Mouse (Mus musculus) adrenal gland, postnatal 10 days (tissue): ENCODE results near the gene Pelo. TPM values are rescaled to one million over a fixed set of nuclear protein-coding genes. Genes with fewer than 3 reads are reported as not detected.
A peak's percentile ranks its signal among the peaks of the same experiment; 100 is the strongest.

Source experiments
- DNase-seq: peaks from one replicate; pipeline ENCODE4 v3.0.0; 2021; ENCODE audit warnings: mixed read lengths
- total RNA-seq, 2 experiments: library from RNA; stranded (reverse); gene quantifications; 2 replicates each; pipeline ENCODE4 v1.2.3; 2021

Pelo gene
- total RNA-seq, 2 experiments from 2014 or later, result 21.8 to 25.0 TPM

DNA sequence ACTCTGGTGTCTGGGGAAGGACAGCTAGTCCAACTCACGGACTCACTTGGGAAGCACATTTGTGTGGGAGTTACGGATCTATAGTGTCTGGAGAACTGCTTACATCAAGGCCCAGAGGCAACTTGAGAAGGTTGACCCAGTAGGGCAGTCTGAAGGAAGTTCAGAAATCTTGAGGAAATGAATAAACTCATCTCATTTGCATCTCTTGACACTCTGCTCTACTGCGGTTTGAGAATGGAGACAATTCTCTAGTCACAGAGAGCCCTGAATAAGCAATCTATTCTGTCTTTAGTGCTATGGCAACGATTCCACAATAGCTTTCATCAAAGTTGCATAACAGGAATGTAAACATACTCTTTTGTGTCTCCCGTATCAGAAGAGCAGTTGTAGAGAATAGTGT is 7.0 kb upstream of the Pelo start:
- DNase-seq, result no peak

DNA sequence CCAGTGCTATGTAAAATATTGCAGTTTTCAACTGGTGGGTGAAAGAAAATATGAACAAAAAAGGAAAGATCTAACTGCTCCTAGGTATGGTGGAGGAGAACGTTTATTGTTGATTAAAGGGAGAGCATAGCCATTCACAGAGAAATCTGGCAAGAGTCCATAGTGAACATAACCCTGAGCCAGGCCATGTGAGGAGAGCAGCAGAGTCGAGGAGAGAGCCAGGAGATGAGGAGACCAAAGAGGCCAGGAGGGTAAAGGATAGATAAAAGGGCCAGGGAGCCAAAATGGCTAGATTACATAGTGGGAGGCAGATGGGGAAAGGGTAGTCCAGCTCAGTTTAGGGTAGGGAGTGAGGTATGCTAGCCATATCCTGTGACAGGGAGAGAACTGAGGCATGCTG is 6.2 kb upstream of the Pelo start:
- DNase-seq, result peak; percentile 38

DNA sequence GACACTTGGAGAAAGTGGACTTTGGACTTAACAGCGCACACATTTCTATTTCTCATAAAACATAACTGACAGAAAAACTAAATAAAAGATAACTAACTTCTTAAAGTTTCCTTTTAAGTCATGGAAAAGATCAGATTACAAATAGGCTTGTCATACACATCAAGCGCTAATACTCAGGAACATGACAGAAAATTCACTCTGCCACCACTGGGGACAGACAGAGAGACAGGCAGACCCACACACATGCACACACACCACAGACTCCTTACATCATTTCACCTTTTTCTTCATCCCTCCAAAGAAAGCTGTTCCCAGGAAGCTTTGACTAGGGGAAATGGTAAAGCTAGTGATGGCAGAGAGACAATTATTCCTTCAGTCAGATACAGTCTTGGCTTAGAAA is 5.4 kb upstream of the Pelo start:
- no peak for DNase-seq

DNA sequence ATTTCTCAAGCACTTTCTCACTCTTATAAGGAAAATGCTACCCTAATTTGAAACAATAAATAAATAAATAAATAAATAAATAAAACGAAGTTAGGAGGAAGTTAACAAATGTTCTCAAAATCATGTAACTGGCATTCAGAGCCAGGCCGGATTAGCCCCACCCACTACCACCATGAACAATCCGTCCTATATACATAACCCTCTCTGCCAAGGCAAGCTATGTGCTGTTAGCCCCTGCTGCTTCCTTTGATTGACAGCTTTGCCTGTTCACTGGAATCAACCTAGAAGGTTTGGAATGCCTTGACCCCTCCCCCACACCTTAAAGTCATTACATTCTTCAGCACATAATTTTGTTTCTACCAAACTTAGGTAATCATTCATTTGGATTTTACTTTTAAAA is 1.5 kb upstream of the Pelo start:
- no peak for DNase-seq

DNA sequence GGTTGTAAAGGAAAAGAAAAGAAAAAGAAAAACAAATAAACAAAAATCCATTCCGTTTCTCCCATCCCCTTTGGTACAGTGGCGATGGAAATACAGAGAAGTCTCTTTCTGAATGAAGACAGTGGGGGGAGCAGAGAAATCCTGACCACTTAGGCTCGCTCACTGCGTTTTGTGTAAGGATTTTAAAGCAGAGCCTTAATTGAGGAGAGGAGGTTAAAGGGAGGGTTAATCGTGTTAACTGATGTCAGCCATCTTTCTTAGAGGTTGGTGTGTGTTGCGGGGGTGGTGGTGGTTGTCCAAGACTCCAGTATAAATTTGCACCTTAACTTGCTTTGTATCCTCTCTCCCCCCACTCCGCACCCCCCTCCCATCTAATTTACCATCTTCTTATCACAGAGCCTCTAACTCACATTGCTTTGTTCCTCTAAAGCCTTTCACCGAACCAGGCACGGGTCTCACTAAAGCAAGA is 1.0 kb upstream of the Pelo start:
- no peak for DNase-seq

DNA sequence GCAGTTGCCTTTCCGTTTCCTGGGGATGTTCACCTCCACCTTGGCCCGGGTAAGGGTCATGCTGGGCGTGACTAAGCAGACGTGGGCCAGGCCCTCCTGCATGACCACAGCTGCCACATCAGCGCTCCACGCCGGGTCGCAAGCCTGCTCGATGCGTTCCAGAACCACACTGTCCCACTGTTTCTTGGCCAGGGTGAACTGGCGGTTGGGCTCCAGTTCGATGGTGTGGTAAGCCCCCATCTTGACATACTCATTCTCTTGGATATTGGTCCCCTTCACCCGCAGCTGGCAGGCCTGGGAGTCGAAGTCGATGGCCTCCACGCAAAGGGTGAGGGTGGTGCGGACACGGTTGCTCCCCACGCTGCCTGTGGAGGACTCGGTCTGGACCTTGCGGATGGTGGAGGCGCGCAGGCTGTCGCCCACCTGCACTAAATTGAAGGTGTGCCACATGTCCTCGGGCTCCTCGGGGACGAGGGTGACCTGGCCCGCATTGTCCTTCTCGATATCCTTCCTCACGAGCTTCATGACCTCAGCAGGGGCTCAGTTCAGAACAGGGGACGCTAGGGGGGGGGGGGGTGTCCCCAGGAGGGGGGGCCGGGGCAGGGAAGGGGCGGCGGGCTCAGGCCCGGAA is 476 bp downstream of the Pelo start:
- DNase-seq, result peak; percentile 46

DNA sequence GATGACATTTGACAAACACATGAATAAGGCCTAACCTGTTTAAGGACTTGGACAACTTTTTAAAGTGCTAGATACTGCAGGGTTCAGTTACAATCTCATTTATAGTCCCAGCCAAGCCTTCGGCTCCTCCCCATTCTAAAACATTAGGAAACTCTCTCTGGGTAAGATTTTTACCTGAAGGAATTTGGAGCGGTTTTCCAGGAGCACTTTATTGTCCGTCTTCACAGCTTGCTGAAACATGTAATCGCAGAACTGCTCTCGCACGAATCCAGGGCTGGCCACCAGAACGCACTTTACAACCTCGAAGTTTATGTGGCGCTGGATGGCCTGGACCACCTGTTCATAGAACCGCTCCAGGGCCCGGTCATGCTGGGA is 979 bp downstream of the Pelo start:
- no peak for DNase-seq

DNA sequence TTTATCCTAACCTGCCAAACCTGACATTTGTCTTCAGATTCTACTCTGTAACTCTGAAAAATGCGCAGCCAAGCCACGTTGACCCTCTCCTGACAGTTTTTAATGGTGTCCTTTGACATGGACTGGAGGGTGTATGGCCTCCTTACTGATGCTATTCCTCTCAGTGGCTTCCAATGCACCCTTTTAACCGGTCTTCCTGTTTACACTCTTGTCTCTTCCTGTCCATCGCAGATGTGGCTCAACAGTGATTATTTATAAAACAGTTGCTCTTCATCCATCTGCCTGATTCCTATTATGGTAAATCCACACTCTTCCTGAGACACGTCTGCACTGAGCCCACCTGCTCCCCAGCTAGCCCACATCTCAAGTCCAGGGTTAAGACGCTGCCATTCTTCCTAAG is 4.0 kb downstream of the Pelo start:
- no peak for DNase-seq

DNA sequence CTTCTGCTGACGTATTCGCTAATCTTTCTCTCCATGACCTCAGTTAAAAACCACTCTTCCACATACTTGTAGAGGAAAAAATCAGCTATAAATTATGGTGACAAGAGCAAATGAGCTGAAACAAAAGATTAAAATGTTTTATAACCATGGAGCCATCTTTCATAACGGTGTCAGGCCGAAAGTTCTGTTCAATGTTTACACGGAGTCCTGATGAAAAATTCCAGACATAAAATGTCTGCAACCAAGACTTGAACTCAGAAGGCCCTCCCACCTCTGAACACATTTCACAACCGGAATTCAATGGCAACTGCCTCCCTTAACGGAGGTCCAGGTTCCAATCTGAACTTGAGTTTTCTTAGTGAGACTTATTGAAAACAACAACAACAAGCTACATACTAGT is 7.6 kb downstream of the Pelo start:
- DNase-seq, result no peak

DNA sequence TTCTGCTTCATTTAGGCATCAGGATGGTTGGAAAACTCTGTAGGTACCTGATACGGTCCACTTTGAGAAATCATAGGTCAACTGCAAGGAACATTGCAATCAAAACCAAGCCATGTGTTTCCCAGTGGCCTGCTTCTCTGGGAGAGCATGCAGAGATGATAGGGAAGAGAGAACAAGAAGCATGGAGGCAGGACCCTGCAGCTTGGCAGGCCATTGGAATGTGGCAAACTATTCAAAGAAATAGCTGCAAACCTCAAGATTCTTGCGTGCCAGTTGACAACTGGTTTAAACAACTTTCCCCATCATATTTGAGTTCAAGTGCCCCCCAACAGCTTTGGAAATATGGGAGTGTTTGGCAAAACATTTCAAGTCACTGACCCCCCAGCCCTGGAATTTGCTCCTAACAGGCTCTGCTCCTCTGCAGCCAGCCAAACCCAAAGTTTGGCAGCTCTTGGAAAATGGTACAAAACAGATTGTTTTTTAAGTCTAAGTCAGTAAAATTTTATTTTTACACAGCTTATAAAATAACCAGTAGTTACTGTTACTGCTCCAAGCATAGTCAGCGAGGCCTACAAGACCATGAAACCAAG is 9.9 kb downstream of the Pelo start:
- no peak for DNase-seq

DNA sequence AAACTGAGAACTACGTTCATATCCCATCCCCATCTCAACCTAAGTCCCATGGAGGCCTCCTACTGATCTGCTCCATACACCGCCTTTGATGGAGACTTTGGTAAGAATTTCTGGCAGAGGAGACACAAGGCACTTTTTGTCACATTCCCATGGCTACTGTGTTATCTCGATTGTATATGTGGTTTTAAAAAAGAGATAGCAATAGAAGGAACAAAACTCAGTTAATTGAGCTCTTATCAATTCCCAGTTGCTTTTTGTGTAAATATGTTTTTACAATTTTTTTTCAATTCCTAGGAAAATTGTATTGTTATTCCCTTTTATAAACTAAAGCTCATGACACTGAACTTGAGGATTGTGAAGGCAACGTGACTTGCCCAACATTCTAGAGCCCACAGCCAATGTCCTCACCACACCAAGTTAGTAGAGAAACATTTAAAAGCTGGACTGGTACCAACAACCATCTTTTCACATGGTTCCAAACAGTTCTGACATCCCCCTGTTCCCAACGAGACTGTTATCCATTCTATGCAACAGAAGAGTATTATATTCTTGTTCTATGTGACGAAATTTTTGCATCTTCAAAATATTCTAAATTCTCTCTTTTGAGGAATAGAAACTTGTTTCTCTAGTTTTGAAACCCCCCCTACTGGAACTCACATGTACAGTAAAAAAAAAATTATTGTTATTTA is 10.8 kb downstream of the Pelo start:
- DNase-seq, result no peak

DNA sequence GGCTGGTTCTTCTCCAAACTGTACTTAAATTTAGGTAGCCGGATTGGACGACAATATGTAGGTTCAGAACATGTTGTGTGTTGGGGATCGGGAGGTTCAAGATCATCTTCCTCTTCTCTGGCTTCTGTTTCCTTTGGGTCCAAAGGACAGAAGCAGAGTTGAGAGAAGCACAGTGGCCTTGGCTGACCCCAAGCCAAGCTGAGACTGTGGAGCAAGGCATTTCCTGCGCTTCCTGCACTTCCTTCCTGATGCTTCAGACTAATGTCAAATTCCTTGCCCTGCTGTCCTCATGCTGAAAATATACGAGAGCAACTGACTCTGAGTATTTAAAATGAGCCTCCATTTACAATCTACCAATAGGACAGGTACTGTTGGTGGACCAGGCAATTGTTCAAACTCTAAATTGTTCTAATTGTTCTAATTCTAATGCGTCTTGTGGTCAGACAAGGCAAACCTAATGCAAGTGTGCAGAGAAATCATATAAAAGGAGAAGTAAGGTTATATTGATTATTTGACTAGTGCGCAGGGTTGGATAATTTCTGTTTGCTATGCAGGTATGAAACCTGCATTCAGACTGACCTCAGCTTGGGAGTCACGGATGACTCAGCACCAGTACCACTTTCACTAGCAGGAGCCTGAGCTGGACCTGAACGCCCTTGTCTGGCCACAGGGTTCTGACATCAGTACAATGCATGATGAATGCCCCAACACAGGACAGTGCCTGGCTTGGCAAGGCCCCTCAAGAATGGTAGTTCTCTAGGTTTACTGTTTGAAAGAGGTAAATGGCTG is 12.4 kb downstream of the Pelo start:
- no peak for DNase-seq

DNA sequence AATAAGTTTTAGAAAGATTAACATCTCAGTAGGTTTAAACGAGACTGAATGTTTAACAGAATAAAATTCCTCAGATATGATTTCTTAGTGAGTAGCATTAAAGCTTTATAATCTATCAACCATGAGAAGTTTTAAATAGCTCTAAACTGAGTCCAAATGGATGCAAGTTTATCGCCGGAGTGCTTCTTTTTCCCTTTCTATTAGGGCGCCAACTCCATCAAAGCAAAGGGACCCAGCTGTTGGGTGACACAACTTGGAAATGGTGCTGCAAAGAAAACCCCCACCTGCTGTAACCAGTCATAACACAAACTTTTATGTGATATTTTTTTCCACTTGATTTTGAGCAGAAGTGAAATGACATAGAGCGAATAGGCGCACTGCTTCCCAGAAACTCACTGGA is 17.6 kb downstream of the Pelo start:
- no peak for DNase-seq

DNA sequence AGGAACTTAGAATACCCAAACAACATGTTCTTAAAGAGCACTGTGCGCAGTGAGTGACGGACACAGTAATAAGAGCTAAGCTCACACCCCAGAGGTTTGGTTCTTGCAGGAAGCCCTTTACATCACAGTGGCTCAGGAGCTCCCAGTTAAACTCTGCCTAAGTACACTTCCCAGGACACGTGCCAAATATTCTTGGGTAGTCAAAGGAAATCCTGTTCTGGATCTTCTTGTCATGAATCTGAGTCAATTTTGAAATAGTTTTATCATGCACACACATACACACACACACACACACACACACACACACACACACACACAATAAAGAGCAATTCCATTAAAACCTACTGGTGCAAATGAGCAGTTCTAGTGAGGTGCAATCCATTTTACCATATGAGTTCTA is 18.6 kb downstream of the Pelo start:
- peak; percentile 31 for DNase-seq

DNA sequence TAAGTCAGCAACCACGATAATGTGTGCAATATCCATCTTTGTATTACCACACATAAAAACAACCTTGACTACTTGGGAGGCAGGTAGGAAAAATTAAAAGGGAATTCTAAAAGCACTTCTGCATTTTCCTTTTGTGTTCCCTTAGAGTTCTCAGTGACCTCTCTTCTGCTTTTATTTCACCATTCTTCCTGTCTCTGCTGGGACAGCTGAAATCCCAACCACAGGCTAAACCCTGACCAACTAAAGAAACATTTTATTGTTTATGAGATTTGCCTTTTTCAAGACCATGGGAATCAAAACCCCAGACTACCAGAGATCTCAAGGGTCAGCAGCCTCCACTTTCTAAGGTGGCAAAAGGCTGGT is 22.0 kb downstream of the Pelo start:
- DNase-seq, result no peak

DNA sequence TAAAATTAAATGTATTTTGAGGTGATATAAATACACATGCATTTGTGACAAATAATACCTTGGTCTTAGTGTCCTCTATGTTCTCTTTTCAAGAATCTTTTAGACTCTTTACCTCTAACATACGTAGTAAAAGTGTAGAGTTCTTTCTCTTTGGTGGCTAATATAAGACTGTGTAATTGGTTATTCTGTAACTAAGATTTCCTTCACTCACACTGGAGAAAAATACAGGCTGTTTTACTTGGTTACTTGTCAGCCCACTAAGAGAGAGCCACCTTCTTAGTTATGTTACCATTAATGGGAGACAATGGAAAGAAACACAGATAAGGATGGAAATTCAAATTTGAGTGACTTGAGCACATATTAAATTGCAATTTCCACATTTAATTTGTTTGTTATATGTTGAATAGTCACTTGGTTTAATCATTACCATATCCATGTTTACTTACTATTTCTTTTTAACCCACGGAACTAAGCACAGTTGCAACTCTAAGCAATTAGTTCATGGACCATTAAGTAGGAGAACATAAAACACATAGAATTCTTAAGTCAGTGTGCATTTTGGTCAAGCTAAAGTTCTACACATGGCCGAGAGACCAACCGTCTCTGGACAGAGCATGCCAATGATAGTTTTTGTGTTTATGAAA is 22.5 kb downstream of the Pelo start:
- no peak for DNase-seq

DNA sequence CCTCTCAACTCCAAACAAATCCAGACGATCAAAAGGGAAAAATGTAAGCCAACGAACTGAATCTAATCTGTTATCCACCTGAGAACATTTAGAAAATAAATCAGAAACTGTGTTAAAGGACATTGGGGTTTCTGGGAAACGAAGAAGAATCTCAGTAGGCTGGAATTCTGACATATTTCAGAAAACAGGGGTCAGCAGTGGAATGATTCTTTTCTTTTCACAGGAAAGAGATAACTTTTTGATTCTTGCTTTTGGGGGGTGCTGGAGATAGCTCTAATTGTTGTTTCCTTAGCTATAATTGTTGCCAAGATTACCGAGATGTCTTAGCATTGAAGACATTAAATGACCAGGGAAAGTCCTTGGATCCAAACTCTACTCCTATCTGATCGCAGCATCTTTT is 32.4 kb downstream of the Pelo start:
- no peak for DNase-seq

DNA sequence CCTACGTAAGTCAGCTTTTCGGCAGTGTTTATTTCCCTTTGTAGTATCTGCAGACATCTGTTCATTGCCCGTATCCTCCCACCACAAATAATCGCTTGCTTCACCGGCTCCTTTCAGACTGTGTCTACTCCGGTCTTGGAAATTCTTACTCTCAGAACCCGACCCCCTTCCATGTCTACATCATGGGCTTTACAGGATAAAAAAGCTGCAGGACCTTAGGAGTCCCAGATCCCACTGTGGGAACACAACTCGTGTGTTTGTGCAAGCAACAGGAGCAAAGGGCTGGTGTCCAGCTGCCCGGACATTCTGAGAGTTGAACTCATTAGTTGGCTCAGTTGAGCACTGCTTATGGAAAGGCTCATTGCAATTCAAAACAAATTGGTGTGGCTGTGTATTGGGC is 35.2 kb downstream of the Pelo start:
- DNase-seq, result no peak

DNA sequence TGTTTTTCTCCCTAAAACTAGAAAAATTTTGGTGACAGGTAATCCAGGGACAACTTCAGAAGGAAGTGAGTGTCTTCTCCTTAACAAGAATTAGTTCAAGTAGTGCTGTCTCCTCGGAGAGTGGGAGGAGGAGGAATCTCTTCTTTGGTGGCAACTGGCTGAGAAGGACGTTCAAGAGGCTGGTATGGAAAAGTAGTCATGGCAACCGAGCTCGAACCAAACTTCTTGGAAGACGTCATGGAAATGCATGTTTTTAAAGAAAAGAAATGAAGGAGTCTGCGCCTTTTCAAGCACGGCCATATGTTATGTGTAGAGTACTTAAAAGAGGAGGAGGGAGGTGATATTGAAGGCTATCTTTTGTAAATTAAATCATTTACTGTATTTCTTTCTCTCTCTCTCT is 37.4 kb downstream of the Pelo start:
- no peak for DNase-seq

DNA sequence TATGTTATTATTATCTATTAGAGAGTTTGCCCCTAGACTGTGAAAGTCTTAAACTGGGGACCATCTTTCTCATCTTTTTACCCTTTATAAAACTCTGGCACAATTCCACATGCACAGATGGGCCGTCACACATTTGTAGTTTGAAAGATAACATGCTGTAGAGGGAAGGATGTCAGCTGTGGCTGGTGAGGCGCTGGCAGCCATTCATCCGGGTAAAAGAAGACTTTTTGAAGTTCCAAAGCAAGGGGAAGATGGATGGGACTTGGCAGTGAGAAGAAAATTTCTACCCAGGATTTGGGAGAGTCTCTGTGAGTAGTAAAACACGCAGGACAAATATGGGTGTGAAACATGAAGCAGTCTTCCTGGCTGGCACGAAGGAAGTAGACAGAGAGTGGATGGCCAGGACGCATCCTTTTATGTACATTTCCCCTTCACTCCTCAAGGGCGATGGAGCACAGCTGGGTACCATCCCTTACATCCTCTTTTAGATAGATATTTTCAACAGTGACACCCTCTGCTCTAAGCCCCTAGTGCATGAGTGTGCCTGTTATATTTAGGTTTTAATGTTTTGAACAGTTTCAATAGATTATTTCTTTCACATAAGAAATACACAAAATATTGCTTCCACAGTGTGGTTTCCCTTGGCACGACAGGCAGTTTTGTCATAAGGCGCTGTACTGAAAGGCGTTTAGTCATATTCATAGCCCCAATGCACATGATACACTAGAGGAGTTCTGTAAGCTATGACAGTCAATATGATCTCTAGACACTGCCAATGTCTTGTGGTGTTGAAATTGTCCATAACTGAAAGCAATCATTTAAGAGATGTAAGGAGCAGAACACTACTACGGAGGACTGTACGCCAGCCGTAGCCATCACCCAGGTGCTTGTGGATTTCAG is 39.1 kb downstream of the Pelo start:
- no peak for DNase-seq

DNA sequence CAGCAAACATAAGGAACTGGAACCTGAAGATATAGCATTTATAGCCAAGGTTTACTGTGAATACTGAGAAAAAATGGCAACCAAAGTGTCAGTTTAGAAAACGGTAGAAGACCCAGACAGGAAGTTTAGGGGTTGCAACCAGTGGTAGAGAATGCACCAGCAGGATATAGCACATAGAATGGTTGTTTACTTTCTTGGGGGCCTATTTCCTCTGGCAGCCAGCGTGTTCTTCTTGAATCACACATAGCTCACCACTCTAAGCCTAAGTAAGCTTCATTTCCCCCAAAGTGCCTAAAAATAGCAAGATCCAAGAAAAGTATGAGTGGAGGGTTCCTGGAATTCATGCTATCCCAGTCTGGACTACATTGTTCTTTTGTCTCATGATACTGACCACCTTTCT is 47.3 kb downstream of the Pelo start:
- DNase-seq, result no peak
